Comparison of ENCODE assay signal across 19 mouse cellular contexts in genomic region chr17:25502599-25502998, GRCm38 (mm10). TPM values are rescaled to one million over a fixed set of nuclear protein-coding genes. Genes with fewer than 3 reads are reported as not detected.
"Had no signal": no experiment of that assay in that cellular context is flagged by ENCODE, and none has a peak within 500 bp of the region (broad histone marks: within the 10 kb centered on the region; RNA-seq: fewer than 3 reads in every experiment).

No protein-coding gene starts in this region.

- ATAC-seq: hindbrain, embryonic 16.5 days; inflammation-experienced regulatory T-cells, adult 6 months; intestine, embryonic 15.5 days; intestine, postnatal 0 days had no signal

- DNase-seq: gastrocnemius, postnatal 14 days; heart, adult 11 months; heart, adult 2 months; heart, postnatal 14 days; heart, postnatal 36 days; kidney, adult 18-20 months; kidney, adult 8-10 months; kidney, postnatal 10 days; kidney, postnatal 25 days; kidney, postnatal 4 days; liver; liver, embryonic 13.5 days had no signal

RNA-seq across cellular contexts. Expression of gene Sstr5, which starts 5.5 kb away (rescaled TPM):
- total RNA-seq: gastrocnemius, adult 18-20 months; gastrocnemius, adult 8-10 months; gastrocnemius, postnatal 14 days; gastrocnemius, postnatal 4 days; heart, adult 2 months; heart, postnatal 14 days; heart, postnatal 36 days had no signal

RNA-seq across cellular contexts. Expression of gene Tekt4, which starts 48.2 kb away (rescaled TPM):
- total RNA-seq: gastrocnemius, adult 18-20 months; gastrocnemius, adult 8-10 months; gastrocnemius, postnatal 14 days; gastrocnemius, postnatal 4 days; heart, adult 2 months had no signal
